Mouse (Mus musculus) embryonic facial prominence, embryonic 12.5 days (tissue): ENCODE measurements around the gene Olfr202. TPM values are rescaled to one million over a fixed set of nuclear protein-coding genes. Genes with fewer than 3 reads are reported as not detected.

ENCODE experiments used
- polyA plus RNA-seq: library from polyadenylated mRNA; unstranded; fragments of >200 nt; fragmentation: Nextera tagmentation; extraction: Ambion mirVana; gene quantifications from 2 replicates; pipeline ENCODE4 v1.2.1, GENCODE M21; 2016

The Olfr202 gene
- polyA plus RNA-seq, 1 experiment from 2014 or later: not detected

Other genes with a start within 250 kb of the Olfr202 start
- gene Olfr187, start 247.0 kb downstream of the Olfr202 start, polyA plus RNA-seq: not detected in 2 replicates
- not detected in 2 replicates for gene Olfr190, start 208.8 kb downstream of the Olfr202 start, polyA plus RNA-seq
- not detected in 2 replicates for gene Olfr191, start 197.0 kb downstream of the Olfr202 start, polyA plus RNA-seq
- not detected in 2 replicates for gene Olfr193, start 174.9 kb downstream of the Olfr202 start, polyA plus RNA-seq
- not detected in 2 replicates for gene Olfr194, start 165.7 kb downstream of the Olfr202 start, polyA plus RNA-seq
- not detected in 2 replicates for gene Olfr195, start 139.7 kb downstream of the Olfr202 start, polyA plus RNA-seq
- not detected in 2 replicates for gene Olfr196, start 116.3 kb downstream of the Olfr202 start, polyA plus RNA-seq
- gene Olfr198, start 83.3 kb downstream of the Olfr202 start, polyA plus RNA-seq: not detected in 2 replicates
- gene Olfr199, start 67.0 kb downstream of the Olfr202 start, polyA plus RNA-seq: not detected in 2 replicates
- not detected in 2 replicates for gene Olfr201, start 14.2 kb downstream of the Olfr202 start, polyA plus RNA-seq
- gene Olfr203, start 12.1 kb upstream of the Olfr202 start, polyA plus RNA-seq: not detected in 2 replicates
- not detected in 2 replicates for gene Olfr204, start 31.5 kb upstream of the Olfr202 start, polyA plus RNA-seq
- gene Olfr205, start 44.3 kb upstream of the Olfr202 start, polyA plus RNA-seq: not detected in 2 replicates
- gene Olfr206, start 62.5 kb upstream of the Olfr202 start, polyA plus RNA-seq: not detected in 2 replicates
- not detected in 2 replicates for gene Olfr209, start 77.2 kb upstream of the Olfr202 start, polyA plus RNA-seq
- 0.12 TPM in 1 of 2 replicates, not detected in the other for gene Gabrr3, start 120.5 kb upstream of the Olfr202 start, polyA plus RNA-seq
- 33.4 and 35.8 TPM in 2 replicates for gene Riox2, start 185.0 kb upstream of the Olfr202 start, polyA plus RNA-seq